Mouse (Mus musculus): ENCODE measurements at regions not wholly inside any gene's neighbourhood (a gene's known extent, or its start where the extent isn't known, plus 50 kb on each side); places are given as distances from the start of the nearest gene placed in this dataset.

DNA sequence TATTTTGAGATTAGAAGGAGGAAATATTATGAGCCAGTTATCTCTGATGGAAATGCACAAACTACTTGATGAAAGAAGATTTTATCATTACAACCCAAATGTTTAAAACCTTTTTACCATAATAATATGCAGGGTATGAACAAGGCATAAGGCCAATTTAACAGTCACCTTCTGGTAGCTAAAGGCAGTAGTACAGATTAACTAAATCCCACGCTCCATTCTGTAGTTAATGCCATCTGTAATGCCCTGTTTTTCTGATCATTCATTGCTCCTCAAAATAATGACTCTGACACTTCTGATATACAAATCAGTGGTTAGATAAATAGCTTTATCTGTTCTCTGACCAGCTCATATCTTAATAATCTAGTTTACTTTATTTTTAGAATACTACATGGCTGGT is 987.8 kb downstream of the Pcdh7 start:
- no peak for DNase-seq (ENCODE audit: low spot score)

DNA sequence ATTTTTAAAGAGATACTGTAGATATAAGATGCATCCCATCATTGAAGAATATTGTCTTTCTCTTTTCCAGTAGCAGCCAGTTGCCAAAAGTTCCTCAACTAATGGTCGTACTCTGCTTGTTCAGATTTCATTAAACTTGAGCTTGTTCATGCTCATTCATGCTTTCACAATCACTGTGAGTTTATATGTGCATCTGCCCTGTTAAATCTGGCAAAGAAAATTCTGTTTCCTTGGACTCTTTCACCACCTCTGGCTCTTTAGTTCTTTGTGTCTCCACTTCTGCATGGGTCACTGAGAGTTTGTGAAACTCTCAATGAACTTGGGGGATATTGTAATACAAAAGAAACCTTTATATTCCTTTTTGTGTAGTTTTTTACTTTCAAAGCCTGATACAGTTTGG is 994.6 kb downstream of the Pcdh7 start:
- DNase-seq (ENCODE audit: low spot score) = no peak

DNA sequence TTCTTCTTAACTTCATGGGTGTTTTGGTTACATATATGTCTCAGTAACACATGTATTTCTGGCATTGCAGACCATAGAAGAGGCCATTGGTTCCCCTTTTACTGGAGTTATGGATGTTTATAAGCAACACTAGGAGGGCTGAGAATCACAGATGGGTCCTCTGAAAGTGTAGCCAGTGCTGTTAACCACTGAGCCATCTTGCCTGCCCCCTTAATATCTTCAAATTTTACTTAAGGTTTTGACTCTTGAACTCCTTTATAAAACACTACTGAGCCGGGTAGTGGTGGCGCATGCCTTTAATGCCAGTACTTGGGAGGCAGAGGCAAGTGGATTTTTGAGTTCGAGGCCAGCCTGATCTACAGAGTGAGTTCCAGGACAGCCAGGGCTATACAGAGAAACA is 1015.6 kb downstream of the Pcdh7 start:
- DNase-seq (ENCODE audit: low spot score) = no peak

DNA sequence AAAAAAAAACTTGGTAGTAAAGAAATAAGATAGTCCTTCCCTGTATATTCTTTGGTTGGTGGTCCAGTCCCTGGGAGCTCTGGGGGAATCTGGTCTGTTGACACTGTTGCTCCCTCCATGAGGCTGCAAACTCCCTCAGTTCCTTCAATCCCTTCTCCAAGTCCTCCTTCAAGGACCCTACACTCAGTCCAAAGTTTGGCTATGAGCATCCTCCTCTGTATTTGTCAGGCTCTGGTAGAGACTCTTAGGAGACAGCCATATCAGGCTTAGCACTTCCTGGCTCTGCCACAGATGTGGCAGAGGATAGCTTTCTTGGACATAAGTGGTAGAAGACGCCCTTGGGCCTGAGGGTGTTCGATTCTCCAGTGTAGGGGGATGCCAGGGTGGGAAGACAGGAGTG is 1016.2 kb downstream of the Pcdh7 start:
- no peak for DNase-seq (ENCODE audit: low spot score)

DNA sequence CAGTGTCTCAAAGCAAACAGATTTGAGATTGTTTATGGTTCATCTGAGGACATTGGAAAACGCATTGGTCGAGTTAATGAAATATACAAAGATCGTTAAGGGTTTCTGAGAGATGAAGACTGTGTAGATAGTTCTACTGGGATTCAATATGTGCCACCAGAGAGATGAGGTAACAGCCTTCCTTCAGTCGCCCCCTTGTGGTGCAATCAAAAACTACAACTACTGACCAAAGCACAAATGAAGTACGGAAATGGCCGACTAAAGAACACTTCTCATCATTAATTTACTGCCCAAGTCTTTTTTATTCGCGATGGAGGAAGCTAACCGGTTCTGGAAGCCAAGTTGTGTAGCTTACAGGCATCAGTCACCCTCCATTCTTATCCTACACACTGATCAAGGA is 1018.8 kb downstream of the Pcdh7 start:
- DNase-seq (ENCODE audit: low spot score) = peak; percentile 15

DNA sequence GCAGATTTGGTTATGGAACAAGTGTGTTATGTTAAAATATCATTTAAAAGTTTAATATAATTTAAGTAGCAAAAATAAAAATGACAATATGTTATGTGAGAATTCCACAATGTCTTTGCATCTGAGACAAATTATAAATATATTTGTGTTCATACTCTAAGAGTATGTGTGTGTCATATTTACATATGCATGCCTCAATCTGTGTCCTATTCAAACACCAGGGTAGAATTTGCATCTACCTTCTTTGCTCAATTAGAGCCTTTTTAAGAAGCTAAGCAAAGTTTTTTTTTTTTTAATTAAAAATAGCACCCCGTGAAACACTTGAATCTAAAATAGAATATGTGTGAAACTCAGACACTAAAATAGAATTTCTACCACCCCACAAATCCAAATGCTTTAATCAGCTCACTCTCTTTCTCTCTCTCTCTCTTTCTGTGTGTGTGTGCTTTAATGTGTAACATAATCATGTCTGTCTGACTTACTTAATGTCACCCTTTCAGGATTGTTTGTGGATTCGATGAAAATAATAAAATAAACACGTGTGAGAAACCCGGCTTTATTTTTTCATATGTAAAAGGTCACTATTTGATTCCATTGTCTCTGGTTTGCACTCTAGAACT is 1019.6 kb downstream of the Pcdh7 start:
- DNase-seq (ENCODE audit: low spot score) = no peak

DNA sequence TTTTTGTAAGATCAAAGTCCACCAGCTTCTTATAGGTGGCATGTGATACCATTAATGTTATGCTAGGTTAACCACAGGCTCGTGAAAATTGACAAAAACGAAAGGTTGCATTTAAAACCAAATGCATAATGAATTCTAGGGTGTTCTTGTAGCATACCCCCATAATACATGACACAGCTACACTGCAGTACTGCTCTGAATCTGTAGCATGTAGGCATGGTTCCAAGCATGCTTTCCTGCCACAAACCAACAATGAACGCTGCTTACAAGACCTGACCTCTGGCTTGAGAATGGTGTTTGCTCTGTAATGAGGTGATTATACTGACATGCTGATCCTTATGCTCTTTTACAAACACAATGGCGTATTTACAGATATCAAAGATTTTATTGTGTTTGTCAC is 1020.3 kb downstream of the Pcdh7 start:
- no peak for DNase-seq (ENCODE audit: low spot score)

DNA sequence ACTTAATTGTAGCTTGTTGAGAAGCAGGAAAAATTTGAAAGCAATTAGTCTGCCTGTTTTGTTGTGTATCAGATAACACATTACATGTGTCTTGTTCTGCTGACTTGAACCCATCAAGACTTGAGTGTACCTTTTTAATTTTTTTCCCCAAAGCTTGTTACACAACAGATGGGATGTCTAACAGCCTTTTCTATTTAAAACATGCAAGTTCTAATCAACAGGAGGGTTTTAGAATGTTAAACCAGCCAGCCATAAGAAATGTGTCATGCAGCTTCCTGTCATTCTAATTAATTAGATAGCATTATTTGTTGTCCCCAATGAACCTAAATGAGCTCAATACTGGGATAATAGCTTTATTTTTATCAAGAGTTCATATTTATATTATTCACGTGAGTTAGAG is 1023.0 kb downstream of the Pcdh7 start:
- DNase-seq (ENCODE audit: low spot score) = no peak

DNA sequence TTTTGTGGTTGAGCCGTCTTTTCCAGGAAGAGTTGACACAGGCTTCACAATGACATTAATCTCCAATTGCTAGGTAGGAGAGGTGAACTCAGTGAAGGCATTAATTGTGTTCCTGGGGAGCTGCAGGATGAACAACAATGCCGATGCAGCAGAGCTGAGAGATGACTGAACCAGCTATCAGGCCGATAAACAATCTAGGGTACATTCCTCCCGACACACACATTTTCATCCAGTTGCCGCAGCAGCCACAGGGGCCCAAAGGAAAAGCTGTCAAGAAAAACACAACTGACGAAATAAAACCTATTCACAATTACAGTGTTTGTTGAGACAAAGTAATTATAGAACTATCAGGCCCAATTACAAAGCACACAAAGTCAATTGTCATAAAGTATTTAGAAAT is 1029.9 kb downstream of the Pcdh7 start:
- no peak for DNase-seq (ENCODE audit: low spot score)

DNA sequence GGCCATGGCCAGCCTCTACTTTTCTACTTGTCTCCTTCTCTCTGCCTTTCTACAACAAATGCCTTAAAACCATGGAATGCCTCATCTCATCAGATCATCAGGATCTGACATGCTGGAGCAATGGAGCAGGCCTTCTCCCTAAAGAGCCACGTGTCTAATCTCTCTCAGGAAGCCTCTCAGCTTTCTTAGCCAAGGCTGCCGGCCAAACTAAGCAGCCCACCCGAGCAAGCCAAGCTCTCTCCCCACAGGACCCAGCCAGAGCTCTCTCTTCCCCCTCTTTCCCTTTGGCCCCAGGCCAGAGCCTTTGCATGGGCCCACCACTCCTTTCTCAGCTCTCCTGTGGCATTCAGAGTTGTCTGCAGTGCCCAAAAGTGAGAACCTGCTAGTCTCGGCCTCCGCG is 1034.0 kb downstream of the Pcdh7 start:
- no peak for DNase-seq (ENCODE audit: low spot score)
